Mouse (Mus musculus) small intestine, adult 2 months (tissue): ENCODE data around the gene Samhd1. TPM values are rescaled to one million over a fixed set of nuclear protein-coding genes. Genes with fewer than 3 reads are reported as not detected.

Source experiments
- H3K27ac ChIP-seq: fragments of 200-500 bp; 2 replicates; pipeline ENCODE4 v1.5.1; 2012; ENCODE audit warnings: low read depth, low read length, control low read depth, inconsistent platforms; ENCODE audit not compliant: insufficient read depth
- H3K27me3 ChIP-seq: fragments of 200-500 bp; 2 replicates; pipeline ENCODE4 v1.6.1; 2012; ENCODE audit warnings: mild to moderate bottlenecking, moderate library complexity, low read length, inconsistent platforms; ENCODE audit not compliant: control insufficient read depth, insufficient read depth
- H3K36me3 ChIP-seq: fragments of 200-500 bp; 2 replicates; pipeline ENCODE4 v1.6.1; 2012; ENCODE audit warnings: mild to moderate bottlenecking, low read length, control low read depth, inconsistent platforms; ENCODE audit not compliant: control insufficient read depth, insufficient read depth
- H3K4me1 ChIP-seq: fragments of 200-500 bp; 2 replicates; pipeline ENCODE4 v1.6.1; 2012; ENCODE audit warnings: low read length, inconsistent platforms, mixed read lengths; ENCODE audit not compliant: control insufficient read depth, insufficient read depth, insufficient read length
- H3K4me3 ChIP-seq: fragments of 200-500 bp; 2 replicates; pipeline ENCODE4 v1.5.1; 2012; ENCODE audit warnings: low read depth, mild to moderate bottlenecking, control low read depth, inconsistent platforms, low read length, moderate library complexity
- CTCF ChIP-seq: fragments of 200-500 bp; IDR thresholded peaks from 2 replicates; pipeline ENCODE4 v1.5.1; 2012; ENCODE audit warnings: low read depth, mild to moderate bottlenecking, control low read depth, inconsistent platforms, low read length, moderate library complexity, mixed read lengths; ENCODE audit not compliant: insufficient replicate concordance, insufficient read length; ENCODE audit errors: extremely low read depth
- POLR2A ChIP-seq: fragments of 200-500 bp; IDR thresholded peaks from 2 replicates; pipeline ENCODE4 v1.6.1; 2012; ENCODE audit warnings: low read depth, mild to moderate bottlenecking, control low read depth, inconsistent platforms, low read length, moderate library complexity
- WGBS: fragments of 180-500 bp; shearing (Covaris S2); methylation state at CpG from one replicate; pipeline ENCODE4 v1.1.7; 2018; 5-methylcytosine and 5-hydroxymethylcytosine counted together
- polyA plus RNA-seq: library from polyadenylated mRNA; depleted of rRNA; stranded (reverse); fragments of >200 nt; gene quantifications from 2 replicates; pipeline ENCODE4 v1.2.3, GENCODE M21; 2012; rRNA removed

The Samhd1 gene
- 18.9 and 47.7 TPM in 2 replicates for polyA plus RNA-seq

DNA sequence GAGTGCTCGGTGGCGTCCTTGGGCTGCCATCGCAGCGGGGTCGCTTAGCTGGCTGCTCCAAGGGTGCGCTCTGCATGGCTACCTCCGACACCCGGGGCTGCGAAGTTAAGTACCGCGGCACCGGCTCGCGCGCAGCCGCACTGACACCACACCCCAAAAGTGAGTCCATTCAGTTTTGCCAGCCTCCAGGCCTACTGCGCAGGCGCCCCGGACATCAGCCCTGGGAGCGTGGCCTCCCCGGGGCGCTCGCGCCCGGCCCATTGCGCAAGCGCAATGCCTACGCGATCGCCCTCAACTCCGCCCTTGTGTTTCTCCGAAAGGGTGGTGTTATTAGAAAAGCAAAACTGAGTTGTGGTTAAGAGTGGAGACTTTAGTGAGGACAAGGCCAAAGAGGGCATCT is at the start of gene Samhd1:
Gene Samhd1 (minus strand): TSS at position 252 of the 400 bp plus-strand sequence.
- no peaks in the 10 kb centered on the region for H3K36me3 ChIP-seq
- H3K27ac ChIP-seq: peak within 1 kb of the TSS; percentile 77
- WGBS: under 1% methylated on average over 32 of the region's 32 CpGs
- H3K27me3 ChIP-seq: no peaks in the 10 kb centered on the region
- peak within 1 kb of the TSS; percentile 78 for H3K4me3 ChIP-seq
- H3K4me1 ChIP-seq: peaks cover 12% of the 10 kb centered on the region
- TF ChIP-seq CTCF (no peak), POLR2A (peak; percentile 94)

DNA sequence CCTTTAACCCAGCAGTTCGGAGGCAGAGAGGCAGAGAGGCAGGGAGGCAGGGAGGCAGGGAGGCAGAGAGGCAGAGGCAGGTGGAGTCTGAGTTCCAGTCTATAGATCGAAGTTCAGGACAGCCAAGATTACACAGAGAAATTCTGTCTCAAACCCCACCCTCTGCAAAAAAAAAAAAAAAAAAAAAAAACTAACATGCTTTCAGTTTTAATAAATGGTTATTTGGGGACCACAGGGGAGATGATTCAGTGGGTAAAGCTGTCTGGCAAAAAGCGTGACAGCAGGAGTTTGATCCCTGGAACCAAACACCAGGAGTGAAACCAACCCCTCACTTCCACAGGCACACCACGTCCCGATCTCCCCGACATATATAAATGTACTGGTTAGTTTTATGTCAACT is 43.1 kb upstream of the Samhd1 start:
- 24% methylated on average over 6 of the region's 6 CpGs for WGBS
- Histone ChIP-seq H3K27ac (peak overlapping the region; percentile 98), H3K27me3 (no peaks in the 10 kb centered on the region), H3K36me3 (peaks cover 40% of the 10 kb centered on the region), H3K4me3 (peak overlapping the region; percentile 43; the same call in 1 of the 2 replicates), H3K4me1 (peaks cover 7% of the 10 kb centered on the region; the same call in 1 of the 2 replicates)
- TF ChIP-seq CTCF (no peak), POLR2A (no peak)

DNA sequence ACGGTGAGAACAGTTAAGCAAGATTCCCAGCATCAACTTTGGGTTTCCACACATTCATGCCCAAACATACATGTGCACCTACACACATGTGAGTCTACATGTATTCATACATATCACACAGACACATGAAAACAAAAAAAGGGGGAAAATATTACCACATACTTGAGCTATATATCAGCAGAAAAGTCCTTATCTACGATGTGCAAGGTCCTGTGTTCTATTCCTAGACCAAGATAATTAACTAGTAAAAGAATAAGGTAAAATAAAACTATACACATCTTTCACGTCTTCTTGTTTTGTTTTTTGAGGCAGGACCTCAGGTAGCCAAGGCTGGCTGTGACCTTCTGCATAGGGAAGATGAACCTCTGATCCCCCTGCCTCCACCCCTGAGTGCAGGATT is 41.2 kb upstream of the Samhd1 start:
- peaks cover 11% of the 10 kb centered on the region; the same call in 1 of the 2 replicates for H3K4me1 ChIP-seq
- TF ChIP-seq POLR2A (no peak), CTCF (no peak)
- no peak overlapping the region for H3K4me3 ChIP-seq
- WGBS: 84% methylated on average over 3 of the region's 3 CpGs
- no peak overlapping the region; the same call in 1 of the 2 replicates for H3K27ac ChIP-seq
- H3K36me3 ChIP-seq: peaks cover 33% of the 10 kb centered on the region
- H3K27me3 ChIP-seq: no peaks in the 10 kb centered on the region

DNA sequence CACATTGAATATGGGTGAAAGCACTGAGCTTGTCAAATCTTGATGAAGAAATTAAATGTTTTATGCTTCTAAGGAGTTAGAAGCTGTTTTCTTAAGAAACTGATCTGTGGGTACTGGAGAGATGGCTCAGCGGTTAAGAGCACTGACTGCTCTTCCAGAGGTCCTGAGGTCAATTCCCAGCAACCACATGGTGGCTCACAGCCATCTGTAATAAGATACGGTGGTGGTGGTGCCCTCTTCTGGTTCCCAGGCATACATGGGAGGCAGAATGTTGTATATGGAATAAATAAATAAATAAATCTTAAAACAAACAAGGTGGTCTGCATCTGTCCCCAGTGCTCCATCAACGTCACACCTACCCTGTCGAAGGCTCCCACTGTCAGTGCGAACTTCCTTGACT is 39.4 kb upstream of the Samhd1 start:
- 76% methylated on average over 5 of the region's 5 CpGs for WGBS
- Histone ChIP-seq H3K36me3 (peaks cover 34% of the 10 kb centered on the region), H3K4me1 (peaks cover 11% of the 10 kb centered on the region; the same call in 1 of the 2 replicates), H3K4me3 (no peak overlapping the region), H3K27ac (no peak overlapping the region), H3K27me3 (no peaks in the 10 kb centered on the region)
- TF ChIP-seq POLR2A (no peak), CTCF (peak; percentile 9; the same call in 1 of the 2 replicates)

DNA sequence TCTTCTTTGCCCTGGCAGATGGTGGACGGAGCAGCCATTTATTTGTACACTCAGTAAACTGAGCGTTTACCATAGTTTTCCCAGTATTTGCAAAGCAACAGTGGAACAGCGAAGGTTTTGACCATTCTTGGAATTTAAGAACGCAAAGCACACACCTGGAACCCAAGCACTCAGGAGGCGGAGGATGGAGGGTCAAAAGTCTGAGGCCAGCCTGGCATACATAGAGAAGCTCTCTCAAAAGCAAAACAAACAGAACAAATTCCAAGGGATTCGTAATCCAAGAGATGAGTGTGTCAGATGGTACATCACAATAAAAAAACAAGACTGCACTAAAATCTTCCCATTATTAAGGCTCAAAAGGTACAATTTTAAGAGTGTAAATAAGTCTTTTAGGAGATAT is 38.5 kb upstream of the Samhd1 start:
- Histone ChIP-seq H3K36me3 (peaks cover 38% of the 10 kb centered on the region), H3K4me1 (peaks cover 9% of the 10 kb centered on the region; the same call in 1 of the 2 replicates), H3K4me3 (no peak overlapping the region), H3K27ac (no peak overlapping the region), H3K27me3 (no peaks in the 10 kb centered on the region)
- TF ChIP-seq CTCF (no peak), POLR2A (no peak)
- WGBS: 94% methylated on average over 6 of the region's 6 CpGs

DNA sequence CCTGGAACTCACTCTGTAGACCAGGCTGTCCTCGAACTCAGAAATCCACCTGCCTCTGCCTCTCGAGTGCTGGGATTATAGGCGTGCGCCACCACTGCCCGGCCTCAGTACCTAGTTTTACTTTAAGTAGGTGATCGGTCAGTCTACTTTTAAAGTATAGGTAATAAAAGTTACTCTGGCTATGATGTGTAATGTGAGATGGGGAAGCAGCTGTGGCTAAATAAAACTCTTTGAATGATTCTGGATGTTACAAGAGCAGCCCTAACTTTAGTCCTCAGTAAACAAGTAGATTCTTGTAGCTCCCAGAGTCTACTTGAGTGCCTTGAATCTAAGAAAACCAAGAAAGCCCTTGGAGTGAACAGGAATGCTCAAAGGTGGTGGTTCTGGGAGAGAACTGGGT is 37.9 kb upstream of the Samhd1 start:
- Histone ChIP-seq H3K4me1 (peaks cover 6% of the 10 kb centered on the region; the same call in 1 of the 2 replicates), H3K27me3 (no peaks in the 10 kb centered on the region), H3K4me3 (no peak overlapping the region), H3K36me3 (peaks cover 38% of the 10 kb centered on the region), H3K27ac (no peak overlapping the region; the same call in 1 of the 2 replicates)
- 96% methylated on average over 6 of the region's 6 CpGs for WGBS
- TF ChIP-seq CTCF (no peak), POLR2A (no peak)

DNA sequence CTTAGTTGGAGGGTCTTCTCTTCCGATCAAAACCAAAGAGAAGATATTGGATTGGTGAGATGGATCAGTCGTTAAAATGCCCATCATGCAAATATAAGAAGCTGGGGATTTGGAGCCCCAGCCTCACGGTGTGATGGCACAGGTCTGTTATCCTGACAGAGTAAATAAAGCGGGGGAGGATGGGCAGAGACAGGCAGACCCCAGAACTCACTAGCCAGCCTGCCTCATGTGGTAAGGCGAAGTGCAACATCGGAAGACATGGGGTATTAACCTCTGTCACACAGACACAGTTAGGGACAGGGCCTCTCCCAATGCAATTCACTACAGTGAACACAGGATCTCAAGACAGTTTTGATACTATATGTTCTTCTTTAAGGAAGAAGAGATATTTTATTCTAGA is 35.6 kb upstream of the Samhd1 start:
- H3K27ac ChIP-seq: no peak overlapping the region
- H3K4me3 ChIP-seq: no peak overlapping the region
- no peak for TF ChIP-seq POLR2A
- no peak for TF ChIP-seq CTCF
- 76% methylated on average over 6 of the region's 6 CpGs for WGBS
- H3K27me3 ChIP-seq: no peaks in the 10 kb centered on the region
- peaks cover 31% of the 10 kb centered on the region for H3K36me3 ChIP-seq
- peaks cover 3% of the 10 kb centered on the region; the same call in 1 of the 2 replicates for H3K4me1 ChIP-seq

DNA sequence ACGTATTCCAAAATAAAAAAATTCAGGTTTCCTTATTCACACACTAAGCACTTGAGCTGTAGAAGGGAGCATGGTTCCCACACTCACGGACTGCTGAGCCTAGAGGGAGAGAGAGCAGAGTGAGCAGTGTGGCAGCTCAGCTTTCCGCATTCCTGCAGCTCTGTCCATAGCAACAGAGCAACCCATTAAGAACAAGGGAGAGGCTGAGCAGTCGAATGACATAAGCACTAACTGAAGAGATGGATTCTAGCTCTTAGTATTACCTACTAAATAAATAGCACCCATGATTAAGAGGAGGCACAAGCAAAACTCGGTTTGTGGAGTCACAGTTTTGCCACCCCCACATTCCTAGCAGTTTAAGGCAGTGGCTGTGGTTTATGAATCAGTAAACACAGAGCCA is 35.1 kb upstream of the Samhd1 start:
- Histone ChIP-seq H3K4me3 (no peak overlapping the region), H3K27me3 (no peaks in the 10 kb centered on the region), H3K36me3 (peaks cover 30% of the 10 kb centered on the region), H3K27ac (no peak overlapping the region), H3K4me1 (peaks cover 3% of the 10 kb centered on the region; the same call in 1 of the 2 replicates)
- TF ChIP-seq POLR2A (no peak), CTCF (no peak)
- WGBS: 62% methylated on average over 5 of the region's 5 CpGs
